Mouse (Mus musculus) midbrain, embryonic 10.5 days (tissue): ENCODE measurements around the gene Mpv17l. TPM values are rescaled to one million over a fixed set of nuclear protein-coding genes. Genes with fewer than 3 reads are reported as not detected.
"Not testable (repeated sequence)": the region's sequence is repeated elsewhere in the genome, so short reads cannot be mapped to it uniquely, and the experiment has no call there.

Experiments used
- DNase-seq: peaks from one replicate; pipeline ENCODE4 v3.0.0-alpha.2; 2017; ENCODE audit warnings: low spot score
- H3K27ac ChIP-seq: fragments of 300-500 bp; sonication (generic); replicated peaks from 2 replicates; pipeline ENCODE4 v1.5.1; 2016; ENCODE audit warnings: mild to moderate bottlenecking
- H3K27me3 ChIP-seq: fragments of 300-500 bp; sonication (generic); 2 replicates; pipeline ENCODE4 v1.6.1; 2016; ENCODE audit warnings: low read depth, mild to moderate bottlenecking; ENCODE audit not compliant: poor library complexity, severe bottlenecking
- H3K36me3 ChIP-seq: fragments of 300-500 bp; sonication (generic); 2 replicates; pipeline ENCODE4 v1.6.1; 2016; ENCODE audit warnings: mild to moderate bottlenecking, moderate library complexity
- H3K4me1 ChIP-seq: fragments of 300-500 bp; sonication (generic); 2 replicates; pipeline ENCODE4 v1.6.1; 2016
- H3K4me3 ChIP-seq: fragments of 300-500 bp; sonication (generic); 2 replicates; pipeline ENCODE4 v1.5.1; 2016; ENCODE audit warnings: mild to moderate bottlenecking, moderate library complexity
- H3K9me3 ChIP-seq: fragments of 300-500 bp; sonication (generic); replicated peaks from 2 replicates; pipeline ENCODE4 v1.6.1; 2016; ENCODE audit warnings: mild to moderate bottlenecking
- WGBS: fragments of 180-500 bp; shearing (Covaris S2); methylation state at CpG from one replicate; pipeline ENCODE4 v1.1.7; 2016; 5-methylcytosine and 5-hydroxymethylcytosine counted together
- polyA plus RNA-seq: library from polyadenylated mRNA; unstranded; fragments of >200 nt; fragmentation: Nextera tagmentation; extraction: Ambion mirVana; gene quantifications from 2 replicates; pipeline ENCODE4 v1.2.1, GENCODE M21; 2016

Gene Mpv17l
- polyA plus RNA-seq, 1 experiment from 2014 or later, result 3.2 TPM

GRCm38 (mm10) chr16:13898981-13899380, 4.0 kb upstream of the Mpv17l start:
- Histone ChIP-seq H3K4me3 (no peak overlapping the region), H3K9me3 (no peaks in the 10 kb centered on the region), H3K36me3 (no peaks in the 10 kb centered on the region), H3K27ac (no peak overlapping the region), H3K4me1 (peaks cover 17% of the 10 kb centered on the region), H3K27me3 (no peaks in the 10 kb centered on the region)
- WGBS, result 86% methylated on average over 2 of the region's 2 CpGs
- DNase-seq, result no peak

DNA sequence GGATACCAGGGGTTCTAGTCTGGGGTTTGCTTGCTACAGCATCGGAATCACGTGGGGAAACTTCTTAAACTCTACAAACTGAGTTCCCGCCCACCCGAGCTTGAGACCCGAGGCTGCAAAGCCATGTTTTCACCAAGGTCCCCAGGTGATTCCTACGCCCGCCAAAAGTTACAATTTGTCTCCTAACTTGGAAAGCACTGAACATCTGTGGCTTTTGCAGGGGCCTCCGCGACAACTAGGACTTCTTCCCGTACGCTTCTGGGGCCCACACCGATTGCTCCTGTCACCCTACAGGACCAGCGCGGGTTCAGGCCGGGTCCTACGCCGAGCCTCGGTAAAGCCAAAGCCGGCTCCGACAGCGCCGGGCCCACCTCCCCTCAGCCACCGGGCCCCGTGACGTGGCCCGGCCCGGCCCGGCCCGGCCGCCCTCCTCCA, 547 bp upstream of the Mpv17l start:
- Histone ChIP-seq H3K36me3 (no peaks in the 10 kb centered on the region), H3K4me3 (peak overlapping the region; percentile 87), H3K9me3 (no peaks in the 10 kb centered on the region), H3K4me1 (peaks cover 17% of the 10 kb centered on the region), H3K27ac (peak overlapping the region; percentile 89), H3K27me3 (no peaks in the 10 kb centered on the region)
- 2% methylated on average over 30 of the region's 30 CpGs for WGBS
- no peak for DNase-seq

- H3K27me3 ChIP-seq, result no peaks in the 10 kb centered on the region
- DNase-seq, result no peak
- H3K36me3 ChIP-seq, result no peaks in the 10 kb centered on the region
- H3K4me1 ChIP-seq, result peaks cover 17% of the 10 kb centered on the region
- WGBS, result 9% methylated on average over 8 of the region's 8 CpGs
- H3K27ac ChIP-seq, result peak overlapping the region; percentile 89
- no peaks in the 10 kb centered on the region for H3K9me3 ChIP-seq
- peak overlapping the region; percentile 87 for H3K4me3 ChIP-seq
Measured at GRCm38 (mm10) chr16:13903488-13903887, 527 bp downstream of the Mpv17l start.

- Histone ChIP-seq H3K27me3 (no peaks in the 10 kb centered on the region), H3K9me3 (no peaks in the 10 kb centered on the region), H3K4me3 (no peak overlapping the region), H3K4me1 (peaks cover 6% of the 10 kb centered on the region), H3K36me3 (no peaks in the 10 kb centered on the region), H3K27ac (no peak overlapping the region)
- WGBS, result 86% methylated on average over 3 of the region's 3 CpGs
- DNase-seq, result no peak
Measured at GRCm38 (mm10) chr16:13907297-13907696, 4.3 kb downstream of the Mpv17l start.

GRCm38 (mm10) chr16:13920093-13920492, 17.1 kb downstream of the Mpv17l start:
- Histone ChIP-seq H3K4me3 (no peak overlapping the region), H3K27ac (no peak overlapping the region), H3K9me3 (peaks cover 5% of the 10 kb centered on the region; the same call in 1 of the 2 replicates), H3K4me1 (no peaks in the 10 kb centered on the region), H3K27me3 (no peaks in the 10 kb centered on the region), H3K36me3 (no peaks in the 10 kb centered on the region)
- 97% methylated on average over 5 of the region's 5 CpGs for WGBS
- DNase-seq, result no peak

DNA sequence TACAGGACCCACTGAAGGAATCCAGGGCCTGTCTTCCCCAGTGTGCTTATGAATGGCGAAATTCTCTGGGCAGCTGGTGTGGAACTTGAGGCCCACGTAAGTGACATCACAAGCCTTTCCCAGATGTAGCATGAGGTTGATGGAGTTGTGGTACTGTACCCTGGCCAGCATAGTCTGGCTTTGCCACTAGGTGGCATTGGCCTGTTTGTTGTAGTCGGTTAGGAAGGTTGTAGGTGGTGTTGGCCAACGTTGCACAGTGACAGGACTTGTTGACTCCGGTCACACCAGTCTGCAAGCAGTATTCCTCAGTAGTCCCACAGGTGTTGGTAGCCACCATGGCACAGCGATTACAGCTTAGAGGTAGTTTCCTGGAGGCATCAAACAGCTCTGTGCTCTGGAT, 18.1 kb downstream of the Mpv17l start:
- Histone ChIP-seq H3K9me3 (peaks cover 5% of the 10 kb centered on the region; the same call in 1 of the 2 replicates), H3K27me3 (no peaks in the 10 kb centered on the region), H3K4me1 (no peaks in the 10 kb centered on the region), H3K4me3 (no peak overlapping the region), H3K36me3 (no peaks in the 10 kb centered on the region), H3K27ac (no peak overlapping the region)
- WGBS, result 88% methylated on average over 6 of the region's 6 CpGs
- no peak for DNase-seq

- 96% methylated on average over 7 of the region's 7 CpGs for WGBS
- Histone ChIP-seq H3K9me3 (peaks cover 5% of the 10 kb centered on the region; the same call in 1 of the 2 replicates), H3K36me3 (no peaks in the 10 kb centered on the region), H3K4me3 (no peak overlapping the region), H3K27ac (no peak overlapping the region), H3K4me1 (no peaks in the 10 kb centered on the region), H3K27me3 (no peaks in the 10 kb centered on the region)
- DNase-seq, result no peak
Measured at GRCm38 (mm10) chr16:13921781-13922180, 18.8 kb downstream of the Mpv17l start.

DNA sequence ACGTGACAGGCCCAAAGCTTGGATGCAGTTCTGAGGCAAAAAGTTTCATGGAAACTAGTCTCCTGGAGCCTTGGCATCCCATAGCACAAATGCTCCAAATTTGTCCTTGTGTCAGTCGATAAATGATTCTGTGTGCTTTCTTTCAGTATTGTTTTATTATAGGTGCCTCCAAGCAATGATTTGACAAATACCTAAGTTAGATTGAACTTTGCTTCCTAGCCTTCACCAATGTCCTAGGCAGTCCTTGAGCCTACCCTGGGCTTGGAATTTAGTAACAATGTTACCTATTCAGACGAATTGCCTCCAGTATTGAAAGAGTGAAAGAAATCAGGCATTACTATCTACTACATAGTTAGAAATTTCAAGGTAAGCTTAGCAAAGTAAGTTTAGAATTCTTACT, 19.5 kb downstream of the Mpv17l start:
- H3K4me3 ChIP-seq, H3K4me1 ChIP-seq, H3K9me3 ChIP-seq, H3K27me3 ChIP-seq, H3K36me3 ChIP-seq, DNase-seq, H3K27ac ChIP-seq: not testable (repeated sequence)
- WGBS, result 87% methylated on average over 3 of the region's 3 CpGs

DNA sequence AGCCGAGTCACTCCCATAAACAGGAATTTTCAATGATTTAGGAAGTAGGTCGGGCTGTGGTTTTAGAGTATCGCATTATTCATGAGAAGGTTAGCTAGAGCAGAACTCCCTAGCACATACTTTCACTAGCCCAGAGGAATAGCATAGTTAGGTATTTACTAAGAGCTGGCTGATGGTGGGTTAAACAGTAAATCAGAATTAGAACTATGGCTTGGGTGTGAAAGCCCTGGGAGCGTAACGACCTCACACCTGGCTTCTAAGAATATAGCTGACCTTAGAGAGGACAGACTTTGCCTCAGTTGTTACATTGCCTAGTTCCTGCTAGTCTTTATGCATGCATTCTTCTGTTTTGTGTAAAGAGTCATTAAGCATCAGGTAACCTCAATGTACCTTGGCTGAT, 20.0 kb downstream of the Mpv17l start:
- DNase-seq, H3K27me3 ChIP-seq, H3K36me3 ChIP-seq, H3K4me3 ChIP-seq, H3K27ac ChIP-seq, H3K9me3 ChIP-seq, H3K4me1 ChIP-seq: not testable (repeated sequence)
- 96% methylated on average over 5 of the region's 5 CpGs for WGBS

DNA sequence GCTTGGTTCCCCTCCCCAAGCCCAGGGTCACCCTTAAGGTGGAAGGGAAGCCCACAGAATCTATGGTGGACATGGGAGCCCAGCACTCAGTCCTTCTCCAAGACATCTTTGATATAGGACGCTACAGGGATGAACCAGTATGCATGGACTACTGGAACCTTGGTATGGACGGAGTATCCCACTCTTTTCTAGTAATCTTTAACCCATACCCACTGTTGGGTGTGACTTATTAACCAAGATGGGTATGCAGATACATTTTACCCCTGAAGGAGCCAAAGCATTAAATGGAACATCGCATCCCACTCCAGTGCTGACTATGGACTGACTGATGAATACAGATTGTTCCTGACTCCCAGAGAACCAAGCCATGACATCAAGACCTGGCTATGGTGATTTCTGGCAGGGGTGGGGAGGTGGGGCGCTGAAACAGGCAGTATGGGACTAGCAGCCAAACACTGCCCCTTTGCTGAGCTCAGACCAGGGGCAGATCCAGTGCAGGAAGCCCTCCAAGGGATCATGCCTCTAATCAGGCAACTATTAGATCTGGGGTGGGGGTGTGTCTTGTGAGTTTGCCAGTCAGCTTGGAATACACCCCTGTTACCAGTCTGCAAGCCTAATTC, 24.6 kb downstream of the Mpv17l start:
- 84% methylated on average over 4 of the region's 4 CpGs for WGBS
- Histone ChIP-seq H3K4me1 (no peaks in the 10 kb centered on the region), H3K27ac (no peak overlapping the region), H3K27me3 (no peaks in the 10 kb centered on the region), H3K36me3 (no peaks in the 10 kb centered on the region), H3K9me3 (no peaks in the 10 kb centered on the region; the same call in 1 of the 2 replicates), H3K4me3 (no peak overlapping the region)
- DNase-seq, result no peak

DNA sequence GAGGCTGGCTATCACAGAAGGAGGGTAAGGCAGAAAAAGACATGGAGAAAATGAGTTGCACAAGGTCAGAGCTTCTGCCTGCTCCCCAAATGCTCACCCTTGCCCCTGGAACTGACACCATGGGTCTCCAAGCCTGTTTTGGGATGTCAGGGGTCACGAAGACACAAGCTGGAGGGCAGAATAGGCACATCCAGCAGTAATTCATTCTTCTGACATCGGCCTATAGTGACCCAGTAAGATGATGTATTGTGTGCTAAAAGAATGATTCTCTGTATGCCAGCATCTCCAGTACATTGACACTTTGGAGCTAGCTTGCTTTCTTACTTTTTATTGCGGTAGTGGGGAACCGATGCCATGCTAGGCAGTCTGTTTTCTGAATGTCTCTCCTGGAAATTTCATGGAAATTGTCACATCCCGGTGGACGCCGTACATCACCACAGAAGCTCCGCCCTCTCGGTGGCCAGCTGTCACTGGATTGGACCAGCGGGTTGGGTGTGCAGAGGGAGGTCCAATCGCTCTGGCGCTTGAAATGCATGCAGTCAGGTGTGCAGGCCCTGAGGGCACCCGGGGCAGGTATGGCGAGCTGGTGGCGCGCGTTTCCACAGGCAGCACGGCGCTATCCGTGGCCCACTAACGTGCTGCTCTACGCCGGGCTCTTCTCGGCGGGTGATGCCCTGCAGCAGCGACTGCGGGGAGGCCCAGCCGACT, 37.3 kb downstream of the Mpv17l start:
- H3K9me3 ChIP-seq, result no peaks in the 10 kb centered on the region
- H3K4me1 ChIP-seq, result peaks cover 16% of the 10 kb centered on the region
- DNase-seq, result peak; percentile 64
- H3K27me3 ChIP-seq, result peaks cover 25% of the 10 kb centered on the region
- peak overlapping the region; percentile 70 for H3K27ac ChIP-seq
- H3K36me3 ChIP-seq, result no peaks in the 10 kb centered on the region
- WGBS, result 6% methylated on average over 28 of the region's 28 CpGs
- peak overlapping the region; percentile 73 for H3K4me3 ChIP-seq

- Histone ChIP-seq H3K27ac (peak overlapping the region; percentile 70), H3K36me3 (no peaks in the 10 kb centered on the region), H3K27me3 (peaks cover 25% of the 10 kb centered on the region), H3K9me3 (no peaks in the 10 kb centered on the region), H3K4me1 (peaks cover 16% of the 10 kb centered on the region), H3K4me3 (peak overlapping the region; percentile 73)
- no peak for DNase-seq
- WGBS, result 5% methylated on average over 34 of the region's 34 CpGs
Measured at GRCm38 (mm10) chr16:13940847-13941395, 38.0 kb downstream of the Mpv17l start.

- Histone ChIP-seq H3K27me3 (peaks cover 25% of the 10 kb centered on the region), H3K9me3 (no peaks in the 10 kb centered on the region), H3K4me3 (no peak overlapping the region), H3K4me1 (peaks cover 16% of the 10 kb centered on the region), H3K36me3 (no peaks in the 10 kb centered on the region), H3K27ac (no peak overlapping the region)
- WGBS, result 86% methylated on average over 4 of the region's 4 CpGs
- no peak for DNase-seq
Measured at GRCm38 (mm10) chr16:13944178-13944577, 41.2 kb downstream of the Mpv17l start.
